8 mouse cellular contexts compared by ENCODE assay signal in the genomic region with DNA sequence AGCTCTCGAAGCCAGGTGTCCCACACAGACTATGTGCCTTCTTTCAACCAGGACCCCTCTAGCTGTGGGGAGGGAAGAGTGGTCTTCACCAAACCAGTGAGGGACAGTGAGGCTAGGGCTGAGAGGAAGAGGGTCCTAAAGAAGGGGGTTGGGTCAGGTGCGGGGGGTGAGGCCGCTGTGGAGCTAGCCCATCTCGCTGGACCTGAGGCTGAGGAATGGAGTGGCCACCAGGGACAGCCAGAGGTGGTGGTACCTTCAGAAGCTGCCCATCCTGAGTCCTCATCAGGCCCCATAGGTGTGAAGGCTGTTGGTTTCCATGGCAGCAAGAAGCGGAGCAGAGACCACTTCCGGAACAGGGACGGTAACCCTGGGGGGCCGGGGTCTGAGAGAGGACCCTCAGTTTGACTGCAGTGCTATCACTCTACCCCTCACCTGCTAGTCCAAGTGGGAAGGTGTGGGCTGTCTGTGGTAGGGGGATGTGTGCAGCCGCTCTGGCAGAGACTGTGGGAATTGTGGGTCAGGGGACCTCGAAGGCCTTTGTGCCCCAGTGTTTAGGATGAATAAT. TPM values are rescaled to one million over a fixed set of nuclear protein-coding genes. Genes with fewer than 3 reads are reported as not detected.
DNase-seq lines count a peak whose midpoint lies in the region; ATAC-seq and TF ChIP-seq lines count a peak whose summit lies in the region.

No protein-coding gene starts in this region.

- no peak overlapping the region for H3K27ac ChIP-seq in cerebellum, adult 2 months (ENCODE audit: insufficient read depth, low read length)
- no peak overlapping the region for H3K27ac ChIP-seq in lung, postnatal 0 days (ENCODE audit: low read length)
- H3K27ac ChIP-seq in limb, embryonic 11.5 days (replicated peaks; ENCODE audit: low read depth, low read length) = no peak overlapping the region
- H3K27ac ChIP-seq in small intestine, adult 2 months (ENCODE audit: insufficient read depth, low read depth, low read length) = no peak overlapping the region

- H3K9me3 ChIP-seq in lung, postnatal 0 days (ENCODE audit: low read length) = no peaks in the 10 kb centered on the region
- H3K9me3 ChIP-seq in limb, embryonic 11.5 days (ENCODE audit: control insufficient read depth, low read length) = no peaks in the 10 kb centered on the region

- DNase-seq in cerebellum, adult 2 months = no peak
- no peak for DNase-seq in cerebellum, adult 18-20 months
- DNase-seq in lung, postnatal 0 days (ENCODE audit: low spot score) = no peak
- no peak for DNase-seq in lung, postnatal 25 days (ENCODE audit: low spot score)
- no peak for DNase-seq in limb, embryonic 11.5 days (ENCODE audit: low spot score)
- DNase-seq in spleen, adult 12 weeks (ENCODE audit: low spot score) = no peak
- no peak for DNase-seq in ovary, postnatal 36 days (ENCODE audit: low spot score)

- 80% methylated on average over 10 of the region's 10 CpGs for WGBS in cerebellum, adult 2 months
- WGBS in lung, postnatal 0 days = 84% methylated on average over 10 of the region's 10 CpGs
- WGBS in limb, embryonic 11.5 days = 96% methylated on average over 10 of the region's 10 CpGs
- WGBS in small intestine, adult 2 months = 92% methylated on average over 10 of the region's 10 CpGs

- ATAC-seq in lung, postnatal 0 days = no peak
- no peak for ATAC-seq in limb, embryonic 11.5 days (ENCODE audit: insufficient number of reproducible peaks, low FRiP score, low TSS enrichment, low read depth)

- TF ChIP-seq POLR2A in cerebellum, adult 2 months (IDR thresholded peaks at IDR 0.05; ENCODE audit: borderline replicate concordance, insufficient read depth, low read length) = no peak
- no peak for TF ChIP-seq POLR2A in small intestine, adult 2 months (IDR thresholded peaks at IDR 0.05; ENCODE audit: low read depth, low read length)

- peak overlapping the region; percentile 85; the same call in 1 of the 2 replicates for H3K4me2 ChIP-seq in lung, postnatal 0 days (replicated peaks; ENCODE audit: low read depth, low read length)
- peak overlapping the region; percentile 99 for H3K4me2 ChIP-seq in limb, embryonic 11.5 days (ENCODE audit: low read depth, severe bottlenecking)

- no peaks in the 10 kb centered on the region for H3K27me3 ChIP-seq in cerebellum, adult 2 months (ENCODE audit: control insufficient read depth, insufficient read depth, low read length)
- no peaks in the 10 kb centered on the region for H3K27me3 ChIP-seq in lung, postnatal 0 days (replicated peaks; ENCODE audit: insufficient read depth, low read length)
- H3K27me3 ChIP-seq in limb, embryonic 11.5 days (ENCODE audit: control insufficient read depth, insufficient read depth, low read length) = no peaks in the 10 kb centered on the region
- H3K27me3 ChIP-seq in small intestine, adult 2 months (ENCODE audit: control insufficient read depth, insufficient read depth, low read length) = no peaks in the 10 kb centered on the region

- H3K4me1 ChIP-seq in cerebellum, adult 2 months (ENCODE audit: control insufficient read depth, insufficient read depth, low read length) = peaks cover 18% of the 10 kb centered on the region
- peaks cover 16% of the 10 kb centered on the region; the same call in 1 of the 2 replicates for H3K4me1 ChIP-seq in lung, postnatal 0 days (ENCODE audit: insufficient read depth, low read depth, low read length)
- H3K4me1 ChIP-seq in limb, embryonic 11.5 days (ENCODE audit: control insufficient read depth, insufficient read depth, low read length) = peaks cover 17% of the 10 kb centered on the region
- peaks cover 16% of the 10 kb centered on the region for H3K4me1 ChIP-seq in small intestine, adult 2 months (ENCODE audit: control insufficient read depth, insufficient read depth, insufficient read length, low read length)

- no peak for TF ChIP-seq EP300 in lung, postnatal 0 days (IDR thresholded peaks at IDR 0.05)

- no peak for TF ChIP-seq CTCF in cerebellum, adult 2 months (IDR thresholded peaks at IDR 0.05; ENCODE audit: borderline replicate concordance, insufficient read depth, low read depth, low read length)
- no peak for TF ChIP-seq CTCF in lung, postnatal 0 days (IDR thresholded peaks at IDR 0.05)
- no peak for TF ChIP-seq CTCF in small intestine, adult 2 months (IDR thresholded peaks at IDR 0.05; ENCODE audit: extremely low read depth, insufficient read length, insufficient replicate concordance, low read depth, low read length)

- H3K9ac ChIP-seq in lung, postnatal 0 days (replicated peaks; ENCODE audit: low read depth) = peak overlapping the region; percentile 83
- H3K9ac ChIP-seq in limb, embryonic 11.5 days (ENCODE audit: low read length) = peak overlapping the region; percentile 95

- H3K36me3 ChIP-seq in lung, postnatal 0 days (ENCODE audit: insufficient read depth, low read length) = peaks cover 23% of the 10 kb centered on the region
- H3K36me3 ChIP-seq in limb, embryonic 11.5 days (ENCODE audit: control insufficient read depth, insufficient read depth, low read length) = peaks cover 16% of the 10 kb centered on the region; the same call in 1 of the 2 replicates
- H3K36me3 ChIP-seq in small intestine, adult 2 months (ENCODE audit: control insufficient read depth, insufficient read depth, low read length) = peaks cover 19% of the 10 kb centered on the region

- H3K4me3 ChIP-seq in cerebellum, adult 2 months (replicated peaks; ENCODE audit: insufficient read depth, low read depth, low read length) = peak overlapping the region; percentile 91
- peak overlapping the region; percentile 69 for H3K4me3 ChIP-seq in lung, postnatal 0 days (ENCODE audit: low read depth, low read length)
- peak overlapping the region; percentile 91 for H3K4me3 ChIP-seq in limb, embryonic 11.5 days (ENCODE audit: low read depth, low read length)
- peak overlapping the region; percentile 70 for H3K4me3 ChIP-seq in small intestine, adult 2 months (ENCODE audit: low read depth, low read length)

RNA-seq across cellular contexts. Expression of a gene that starts 1.5 kb away (rescaled TPM):
- 101 and 106 TPM in 2 replicates for polyA plus RNA-seq in cerebellum, adult 2 months (2012; rRNA removed)
- 52.3 and 54.5 TPM in 2 replicates for polyA plus RNA-seq in lung, postnatal 0 days (2015; fragmentation: Nextera tagmentation; extraction: Ambion mirVana)
- polyA plus RNA-seq in limb, embryonic 11.5 days (2014; fragmentation: Nextera tagmentation; extraction: Ambion mirVana) = 76.9 and 82.1 TPM in 2 replicates
- 46.9 and 60.0 TPM in 2 replicates for polyA plus RNA-seq in small intestine, adult 2 months (2012; rRNA removed)

RNA-seq across cellular contexts. Expression of a gene that starts 18.0 kb away (rescaled TPM):
- polyA plus RNA-seq in cerebellum, adult 2 months (2012; rRNA removed) = 841 and 916 TPM in 2 replicates
- 724 and 747 TPM in 2 replicates for polyA plus RNA-seq in lung, postnatal 0 days (2015; fragmentation: Nextera tagmentation; extraction: Ambion mirVana)
- 317 and 321 TPM in 2 replicates for polyA plus RNA-seq in limb, embryonic 11.5 days (2014; fragmentation: Nextera tagmentation; extraction: Ambion mirVana)
- polyA plus RNA-seq in small intestine, adult 2 months (2012; rRNA removed) = 206 and 227 TPM in 2 replicates

RNA-seq across cellular contexts. Expression of a gene that starts 23.9 kb away (rescaled TPM):
- 0.10 and 0.13 TPM in 2 replicates for polyA plus RNA-seq in cerebellum, adult 2 months (2012; rRNA removed)
- polyA plus RNA-seq in lung, postnatal 0 days (2015; fragmentation: Nextera tagmentation; extraction: Ambion mirVana) = 0.65 and 0.72 TPM in 2 replicates
- 2.4 and 2.9 TPM in 2 replicates for polyA plus RNA-seq in limb, embryonic 11.5 days (2014; fragmentation: Nextera tagmentation; extraction: Ambion mirVana)
- polyA plus RNA-seq in small intestine, adult 2 months (2012; rRNA removed) = 11.9 and 13.1 TPM in 2 replicates

RNA-seq across cellular contexts. Expression of a gene that starts 35.6 kb away (rescaled TPM):
- polyA plus RNA-seq in cerebellum, adult 2 months (2012; rRNA removed) = 0.54 and 1.6 TPM in 2 replicates
- 11.8 and 13.0 TPM in 2 replicates for polyA plus RNA-seq in lung, postnatal 0 days (2015; fragmentation: Nextera tagmentation; extraction: Ambion mirVana)
- 1.5 and 1.7 TPM in 2 replicates for polyA plus RNA-seq in limb, embryonic 11.5 days (2014; fragmentation: Nextera tagmentation; extraction: Ambion mirVana)
- 24.0 and 41.8 TPM in 2 replicates for polyA plus RNA-seq in small intestine, adult 2 months (2012; rRNA removed)
